Mouse (Mus musculus) liver, embryonic 14.5 days (tissue): Measurements from ENCODE around the gene Adh7. TPM values are rescaled to one million over a fixed set of nuclear protein-coding genes. Genes with fewer than 3 reads are reported as not detected.

Source experiments
- ATAC-seq: fragments of 200-750 bp; cut with Nextera tagmentation; 2 replicates; pipeline ENCODE4 v1.8.0; 2017; ENCODE audit warnings: moderate number of reproducible peaks, mild to moderate bottlenecking, moderate library complexity; ENCODE audit not compliant: insufficient read depth
- DNase-seq, 3 experiments: peaks; one replicate each; pipeline ENCODE4 v3.0.0-alpha.2; 2012 to 2013; ENCODE audit warnings: low read depth in 3 of 3, low spot score in 3 of 3
- H3K27ac ChIP-seq: fragments of 300-500 bp; sonication (generic); 2 replicates; pipeline ENCODE4 v1.5.1; 2014; ENCODE audit warnings: moderate library complexity, mild to moderate bottlenecking, control low read depth, inconsistent platforms
- H3K27me3 ChIP-seq: fragments of 300-500 bp; sonication (generic); 2 replicates; pipeline ENCODE4 v1.6.1; 2014; ENCODE audit warnings: mild to moderate bottlenecking, low read length, moderate library complexity; ENCODE audit not compliant: control insufficient read depth, insufficient read depth
- H3K36me3 ChIP-seq: fragments of 300-500 bp; sonication (generic); replicated peaks from 2 replicates; pipeline ENCODE4 v1.6.1; 2014; ENCODE audit warnings: low read depth; ENCODE audit not compliant: control insufficient read depth, insufficient read depth
- H3K4me1 ChIP-seq, 2 experiments: fragments of 200-500 bp in 1 of 2; fragments of 300-500 bp in 1 of 2; sonication (generic) in 1 of 2; replicated peaks; 2 replicates each; pipeline ENCODE4 v1.6.1; 2012 to 2014; ENCODE audit warnings: antibody characterized with exemption in 1 of 2, inconsistent platforms in 1 of 2, low read length in 1 of 2; ENCODE audit not compliant: control insufficient read depth in 2 of 2, insufficient read depth in 2 of 2
- H3K4me2 ChIP-seq: fragments of 300-500 bp; sonication (generic); 2 replicates; pipeline ENCODE4 v1.6.1; 2014; ENCODE audit warnings: low read depth, mild to moderate bottlenecking, control low read depth, moderate library complexity
- H3K4me3 ChIP-seq, 2 experiments: fragments of 200-500 bp in 1 of 2; fragments of 300-500 bp in 1 of 2; sonication (generic) in 1 of 2; 2 replicates each; pipeline ENCODE4 v1.5.1; 2012 to 2014; ENCODE audit warnings: low read depth in 2 of 2, low read length in 2 of 2, mild to moderate bottlenecking in 2 of 2, control low read depth in 1 of 2, inconsistent platforms in 1 of 2, moderate library complexity in 1 of 2; ENCODE audit not compliant: insufficient read depth in 1 of 2
- H3K9ac ChIP-seq: fragments of 300-500 bp; sonication (generic); replicated peaks from 2 replicates; pipeline ENCODE4 v1.6.1; 2014; ENCODE audit warnings: mild to moderate bottlenecking, control low read depth, moderate library complexity
- H3K9me3 ChIP-seq: fragments of 300-500 bp; sonication (generic); 2 replicates; pipeline ENCODE4 v1.6.1; 2016; ENCODE audit warnings: low read length, mixed read lengths; ENCODE audit not compliant: control insufficient read depth
- CTCF ChIP-seq: IDR thresholded peaks from 2 replicates; pipeline ENCODE4 v1.5.1; 2016; ENCODE audit warnings: antibody characterized with exemption, low read depth, control low read depth
- EP300 ChIP-seq: IDR thresholded peaks from 2 replicates; pipeline ENCODE4 v1.6.1; 2016; ENCODE audit warnings: antibody characterized with exemption, low read depth
- WGBS: fragments of 180-500 bp; shearing (Covaris S2); extraction: QIAGEN DNeasy Blood & Tissue Kit; methylation state at CpG from one replicate; pipeline ENCODE4 v1.1.7; 2014; ENCODE audit not compliant: insufficient replicate concordance; 5-methylcytosine and 5-hydroxymethylcytosine counted together
- polyA plus RNA-seq, 2 experiments: library from polyadenylated mRNA; depleted of rRNA in 1 of 2; stranded (reverse) in 1 of 2; unstranded in 1 of 2; fragments of >200 nt; fragmentation: Nextera tagmentation in 1 of 2; extraction: Ambion mirVana in 1 of 2; gene quantifications; 2 replicates each; pipeline versions ENCODE4 v1.2.1 to v1.2.3; 2012 to 2014

The Adh7 gene
- polyA plus RNA-seq, 2 experiments = 0.07 to 0.42 TPM

GRCm38 (mm10) chr3:138275100-138275499 is 57.5 kb downstream of the Adh7 start:
- Histone ChIP-seq H3K9me3 (no peaks in the 10 kb centered on the region), H3K4me2 (no peak overlapping the region), H3K9ac (no peak overlapping the region), H3K27ac (no peak overlapping the region), H3K27me3 (no peaks in the 10 kb centered on the region), H3K4me1 (0 out of 4 replicates have a peak, but pooled peaks cover 0 to 2% of the 10 kb centered on the region in 2 experiments), H3K36me3 (no peaks in the 10 kb centered on the region), H3K4me3 (no peak overlapping the region)
- 66% methylated on average over 3 of the region's 3 CpGs for WGBS
- no peak for ATAC-seq
- DNase-seq = no peak
- TF ChIP-seq EP300 (no peak), CTCF (no peak)

GRCm38 (mm10) chr3:138282556-138282955 is 65.0 kb downstream of the Adh7 start:
- no peak overlapping the region for H3K4me3 ChIP-seq
- no peak for TF ChIP-seq EP300
- no peak overlapping the region for H3K27ac ChIP-seq
- DNase-seq (no peak), ATAC-seq (no peak)
- H3K4me2 ChIP-seq = no peak overlapping the region
- no peaks in the 10 kb centered on the region for H3K27me3 ChIP-seq
- 73% methylated on average over 9 of the region's 9 CpGs for WGBS
- H3K4me1 ChIP-seq = no peaks in the 10 kb centered on the region
- no peak overlapping the region for H3K9ac ChIP-seq
- no peaks in the 10 kb centered on the region for H3K9me3 ChIP-seq
- H3K36me3 ChIP-seq = no peaks in the 10 kb centered on the region

Other genes with a start within 250 kb of the Adh7 start
- gene Dapp1, start 236.2 kb upstream of the Adh7 start, polyA plus RNA-seq (2012; rRNA removed) = 5.1 and 8.8 TPM in 2 replicates
- gene Dapp1, start 236.2 kb upstream of the Adh7 start, polyA plus RNA-seq (2014; fragmentation: Nextera tagmentation; extraction: Ambion mirVana) = 10.6 and 11.5 TPM in 2 replicates
- 0.01 TPM in 2 replicates for gene 1110002E22Rik, start 152.7 kb upstream of the Adh7 start, polyA plus RNA-seq (2012; rRNA removed)
- gene 1110002E22Rik, start 152.7 kb upstream of the Adh7 start, polyA plus RNA-seq (2014; fragmentation: Nextera tagmentation; extraction: Ambion mirVana) = not detected in 2 replicates
- 0.02 TPM in 1 of 2 replicates, not detected in the other for gene Gm5105, start 150.4 kb upstream of the Adh7 start, polyA plus RNA-seq (2012; rRNA removed)
- not detected in 2 replicates for gene Gm5105, start 150.4 kb upstream of the Adh7 start, polyA plus RNA-seq (2014; fragmentation: Nextera tagmentation; extraction: Ambion mirVana)
- 2.0 and 3.3 TPM in 2 replicates for gene Trmt10a, start 74.3 kb upstream of the Adh7 start, polyA plus RNA-seq (2012; rRNA removed)
- 5.2 and 5.6 TPM in 2 replicates for gene Trmt10a, start 74.3 kb upstream of the Adh7 start, polyA plus RNA-seq (2014; fragmentation: Nextera tagmentation; extraction: Ambion mirVana)
- 11.2 and 16.0 TPM in 2 replicates for gene Mttp, start 72.8 kb upstream of the Adh7 start, polyA plus RNA-seq (2012; rRNA removed)
- gene Mttp, start 72.8 kb upstream of the Adh7 start, polyA plus RNA-seq (2014; fragmentation: Nextera tagmentation; extraction: Ambion mirVana) = 30.7 and 34.8 TPM in 2 replicates
- not detected in 2 replicates for gene 4930579F01Rik, start 23.9 kb upstream of the Adh7 start, polyA plus RNA-seq (2012; rRNA removed)
- not detected in 2 replicates for gene 4930579F01Rik, start 23.9 kb upstream of the Adh7 start, polyA plus RNA-seq (2014; fragmentation: Nextera tagmentation; extraction: Ambion mirVana)
- 3.8 and 4.0 TPM in 2 replicates for gene Adh1, start 43.2 kb downstream of the Adh7 start, polyA plus RNA-seq (2012; rRNA removed)
- gene Adh1, start 43.2 kb downstream of the Adh7 start, polyA plus RNA-seq (2014; fragmentation: Nextera tagmentation; extraction: Ambion mirVana) = 8.4 and 10.6 TPM in 2 replicates
- not detected in 2 replicates for gene Adh6a, start 95.5 kb downstream of the Adh7 start, polyA plus RNA-seq (2012; rRNA removed)
- gene Adh6a, start 95.5 kb downstream of the Adh7 start, polyA plus RNA-seq (2014; fragmentation: Nextera tagmentation; extraction: Ambion mirVana) = not detected in 2 replicates
- 0.12 and 0.13 TPM in 2 replicates for gene Adh6b, start 124.0 kb downstream of the Adh7 start, polyA plus RNA-seq (2012; rRNA removed)
- gene Adh6b, start 124.0 kb downstream of the Adh7 start, polyA plus RNA-seq (2014; fragmentation: Nextera tagmentation; extraction: Ambion mirVana) = 0.53 and 0.76 TPM in 2 replicates
- gene Adh4, start 197.7 kb downstream of the Adh7 start, polyA plus RNA-seq (2012; rRNA removed) = 0.04 TPM in 1 of 2 replicates, not detected in the other
- 0.13 TPM in 1 of 2 replicates, not detected in the other for gene Adh4, start 197.7 kb downstream of the Adh7 start, polyA plus RNA-seq (2014; fragmentation: Nextera tagmentation; extraction: Ambion mirVana)
- gene Adh5, start 225.3 kb downstream of the Adh7 start, polyA plus RNA-seq (2012; rRNA removed) = 27.6 and 38.9 TPM in 2 replicates
- gene Adh5, start 225.3 kb downstream of the Adh7 start, polyA plus RNA-seq (2014; fragmentation: Nextera tagmentation; extraction: Ambion mirVana) = 87.4 and 92.6 TPM in 2 replicates